Mouse (Mus musculus): Measurements from ENCODE around the gene Lrrc4c.

DNA sequence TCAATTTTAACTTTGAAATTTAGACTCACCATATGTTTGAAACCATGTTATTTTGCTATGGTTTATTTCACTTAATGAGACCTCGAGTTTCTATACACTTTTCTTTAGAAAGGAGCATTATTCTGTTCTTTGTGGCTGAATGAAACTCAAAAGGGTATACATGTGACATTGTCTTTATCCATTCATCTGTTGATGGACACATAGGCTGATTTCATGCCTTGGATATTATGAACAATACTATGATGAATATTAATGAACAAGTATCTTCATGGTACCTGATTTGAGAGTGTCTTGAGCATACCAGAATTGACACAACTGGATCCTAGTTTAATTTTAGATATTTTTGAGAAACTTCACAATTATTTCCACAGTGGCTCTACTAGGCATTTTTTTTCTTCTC, 709.0 kb downstream of the Lrrc4c start:
- TF ChIP-seq CTCF (IDR thresholded peaks at IDR 0.05; ENCODE audit: low read depth) (no peak), EP300 (optimal IDR thresholded peaks at IDR 0.05) (no peak)
